Mouse (Mus musculus) monocyte, adult 5-6 weeks (primary cell): ENCODE data around the gene Rnf220. TPM values are rescaled to one million over a fixed set of nuclear protein-coding genes. Genes with fewer than 3 reads are reported as not detected.
A peak's percentile ranks its signal among the peaks of the same experiment; 100 is the strongest.

Source experiments
- ATAC-seq: fragments of 153-309, 156-312 bp; replicated peaks from 2 replicates; pipeline ENCODE4 v1.8.0; 2017; ENCODE audit warnings: mild to moderate bottlenecking; ENCODE audit not compliant: low TSS enrichment, insufficient number of reproducible peaks, severe bottlenecking, poor library complexity, low FRiP score
- total RNA-seq: library from RNA; stranded (forward); fragments of 200-1000, 200-491, 200-594 nt; gene quantifications from 3 replicates; pipeline ENCODE4 v1.2.3, GENCODE M21; 2017

The Rnf220 gene
- total RNA-seq, 1 experiment from 2014 or later, result 106 TPM

DNA sequence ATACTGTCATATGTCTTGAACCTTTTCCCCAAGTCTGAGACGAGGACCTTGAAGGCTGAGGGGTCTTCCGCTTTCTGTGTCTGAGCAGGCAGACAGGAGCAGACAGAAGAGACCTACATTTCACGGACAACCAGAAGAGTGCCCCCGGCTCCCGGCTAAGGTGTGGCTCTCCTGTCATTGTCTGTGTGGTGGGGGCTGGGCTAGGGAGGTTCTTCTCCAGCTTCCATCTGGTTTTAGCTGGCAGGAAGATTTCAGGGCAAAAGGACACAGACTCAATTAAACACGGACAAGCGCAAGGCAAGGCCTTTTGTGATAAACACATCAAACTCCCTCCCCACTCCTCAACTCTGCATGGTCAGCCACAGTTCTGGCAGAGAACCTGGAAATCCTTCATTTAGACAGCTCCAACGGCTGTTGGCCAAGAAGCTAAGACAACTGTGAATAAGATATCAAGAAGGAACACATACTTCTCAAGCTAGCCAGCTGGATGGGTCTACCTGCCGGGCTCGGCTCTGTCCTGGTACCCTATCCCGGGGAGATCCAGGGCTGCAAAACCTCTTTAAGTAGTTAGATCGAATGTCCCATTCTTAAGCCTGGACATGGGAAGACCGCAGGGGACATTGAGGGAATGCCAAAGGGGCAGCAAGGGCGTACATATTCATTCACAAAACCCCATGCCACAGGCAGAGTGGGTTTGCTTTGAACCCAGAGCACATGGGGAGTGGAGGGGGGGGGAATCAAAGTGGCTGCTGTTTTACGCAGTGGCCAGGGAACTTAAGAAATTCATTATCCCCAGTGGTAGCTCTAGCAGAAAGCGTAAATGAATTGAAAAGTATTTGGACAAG, 135.9 kb downstream of the Rnf220 start:
- no peak for ATAC-seq

DNA sequence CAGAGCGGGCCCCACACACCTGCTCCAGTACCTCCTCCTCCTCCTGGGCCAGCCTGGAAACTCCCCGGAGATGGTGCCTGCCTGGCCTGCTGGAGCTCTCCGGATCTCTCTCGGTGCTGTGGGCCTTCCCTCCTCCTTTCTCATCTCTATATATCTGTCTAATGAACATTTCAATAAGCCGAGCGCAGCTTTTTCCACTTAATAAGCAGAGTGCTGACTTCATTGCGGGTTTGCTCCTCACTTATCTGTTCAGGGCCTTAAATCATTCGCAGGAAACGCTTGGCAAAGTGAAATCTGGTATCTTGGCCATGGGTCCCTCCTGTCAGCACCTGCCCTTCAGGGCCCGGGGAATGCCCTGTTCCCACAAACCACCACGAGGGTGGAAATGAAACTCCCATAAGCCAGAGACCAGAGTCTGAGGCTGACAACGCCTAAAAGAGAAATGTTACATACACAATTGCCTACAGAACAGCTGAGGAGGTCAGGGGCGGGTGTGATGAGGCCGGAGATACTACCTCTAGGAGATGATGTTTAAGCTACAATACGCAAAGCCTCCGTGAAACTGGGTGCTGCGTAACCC, 137.0 kb downstream of the Rnf220 start:
- ATAC-seq, result no peak

DNA sequence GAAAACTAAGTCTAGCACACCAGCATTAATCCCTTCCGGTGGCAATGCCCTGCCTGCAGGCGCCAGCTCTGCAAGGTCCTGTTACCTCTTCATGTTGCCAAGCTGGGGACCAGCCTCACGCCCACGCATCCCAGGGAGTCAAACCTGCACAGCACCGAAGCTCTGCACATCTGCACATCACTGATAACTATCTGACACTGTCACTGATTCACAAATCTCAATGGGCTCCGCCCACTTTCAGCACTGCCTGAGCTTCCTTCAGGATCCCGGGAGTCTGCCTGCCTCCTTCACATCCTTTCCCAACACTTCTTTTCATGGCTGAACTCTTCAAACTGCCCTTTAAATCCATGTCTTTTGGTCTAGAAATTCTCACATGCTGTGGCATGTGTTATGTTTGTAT, 138.9 kb downstream of the Rnf220 start:
- ATAC-seq, result no peak

DNA sequence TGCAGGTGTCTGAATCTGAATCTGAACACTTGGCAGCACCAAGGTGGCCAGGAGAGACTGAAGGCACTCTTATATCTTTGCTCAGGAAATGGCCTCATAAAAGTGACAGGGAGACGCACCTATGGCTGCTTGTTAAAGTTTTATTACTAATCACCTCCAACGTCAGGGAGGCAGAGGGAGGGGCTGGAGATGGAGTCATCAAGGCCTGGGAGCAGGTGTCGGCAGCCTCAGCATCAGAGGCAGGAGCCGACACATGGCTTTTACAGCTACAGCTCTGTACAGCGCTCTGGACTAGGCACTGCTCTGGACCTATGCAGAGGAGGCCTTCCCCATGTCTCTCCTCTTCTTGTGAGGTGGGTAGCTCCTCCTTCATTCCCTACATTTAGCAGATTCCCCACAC, 139.7 kb downstream of the Rnf220 start:
- ATAC-seq, result no peak

DNA sequence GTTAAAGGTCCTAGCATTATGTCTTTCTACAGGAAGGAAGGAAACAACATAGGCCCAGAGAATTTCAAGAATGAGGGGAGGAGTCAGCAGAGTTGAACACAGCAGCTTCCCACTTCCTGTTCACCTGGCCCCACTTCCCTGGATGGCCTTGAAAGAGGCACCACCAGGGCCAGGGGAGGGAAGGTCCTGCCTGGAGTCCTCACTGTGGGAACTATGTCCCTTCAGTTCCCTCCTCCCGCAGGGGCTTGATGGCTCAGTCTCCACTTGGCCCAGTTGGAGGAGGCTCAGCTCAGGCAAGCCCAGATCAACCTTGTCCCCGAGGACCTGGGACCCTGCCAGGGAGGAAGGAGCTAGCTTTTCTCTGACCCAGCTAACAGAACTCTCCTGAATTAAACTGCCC, 140.6 kb downstream of the Rnf220 start:
- no peak for ATAC-seq

DNA sequence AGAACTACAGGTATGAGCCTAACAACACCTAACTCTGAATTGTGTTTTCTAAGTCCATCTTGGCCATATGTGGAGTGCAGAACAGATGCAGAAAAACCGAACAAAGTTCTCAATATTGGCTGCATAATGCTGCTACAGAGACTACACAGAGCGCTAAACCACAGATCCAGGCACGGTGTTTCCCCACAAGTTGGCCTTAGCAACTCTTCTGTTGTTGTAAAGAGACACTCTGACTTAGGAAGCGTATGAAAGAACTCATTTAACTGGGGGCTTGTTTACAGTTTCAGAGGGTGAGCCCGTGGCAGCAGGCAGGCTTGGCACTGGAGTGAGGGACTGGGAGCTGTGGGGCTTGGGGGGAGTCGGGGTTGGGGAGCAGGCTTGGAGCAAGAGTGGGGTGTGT, 142.2 kb downstream of the Rnf220 start:
- ATAC-seq, result no peak

DNA sequence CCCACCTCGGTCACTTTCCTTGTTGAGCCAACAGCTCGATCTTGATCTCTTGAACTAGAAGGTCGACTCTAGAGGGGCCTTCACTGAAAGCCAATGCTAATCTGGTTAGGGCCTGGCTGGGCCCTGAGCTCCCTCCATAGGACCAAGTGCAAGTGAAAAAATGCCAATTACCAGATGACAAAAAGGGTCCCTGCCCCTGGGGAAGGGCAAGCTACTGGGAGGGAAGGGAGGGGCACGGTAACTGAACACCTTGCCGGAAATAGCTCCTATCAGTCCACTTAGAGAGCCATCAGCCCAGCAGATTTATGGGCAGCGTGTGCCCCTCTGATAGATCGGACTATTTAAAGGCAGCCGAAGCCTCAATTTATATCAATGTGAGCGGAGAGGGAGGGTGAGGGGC, 143.9 kb downstream of the Rnf220 start:
- ATAC-seq, result no peak

DNA sequence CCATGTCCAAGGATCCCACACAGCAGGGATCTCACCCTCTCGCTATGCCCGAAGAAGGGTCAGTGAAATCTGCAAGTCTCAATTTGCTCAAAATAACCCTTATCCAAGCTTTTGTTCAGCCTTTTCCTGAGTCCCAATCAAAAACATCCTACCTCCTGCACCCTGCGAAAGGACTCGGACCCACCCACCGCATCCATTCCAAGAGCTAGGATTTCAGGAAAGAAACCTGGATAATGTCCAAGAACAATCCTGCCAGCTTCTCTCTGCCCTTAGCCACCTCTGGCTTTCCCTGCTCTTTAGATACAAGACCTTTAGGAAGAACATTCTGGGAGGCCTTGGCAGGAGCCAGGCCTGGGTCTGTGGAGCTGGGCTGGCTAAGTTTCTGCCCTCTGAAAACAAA, 144.8 kb downstream of the Rnf220 start:
- ATAC-seq, result no peak

DNA sequence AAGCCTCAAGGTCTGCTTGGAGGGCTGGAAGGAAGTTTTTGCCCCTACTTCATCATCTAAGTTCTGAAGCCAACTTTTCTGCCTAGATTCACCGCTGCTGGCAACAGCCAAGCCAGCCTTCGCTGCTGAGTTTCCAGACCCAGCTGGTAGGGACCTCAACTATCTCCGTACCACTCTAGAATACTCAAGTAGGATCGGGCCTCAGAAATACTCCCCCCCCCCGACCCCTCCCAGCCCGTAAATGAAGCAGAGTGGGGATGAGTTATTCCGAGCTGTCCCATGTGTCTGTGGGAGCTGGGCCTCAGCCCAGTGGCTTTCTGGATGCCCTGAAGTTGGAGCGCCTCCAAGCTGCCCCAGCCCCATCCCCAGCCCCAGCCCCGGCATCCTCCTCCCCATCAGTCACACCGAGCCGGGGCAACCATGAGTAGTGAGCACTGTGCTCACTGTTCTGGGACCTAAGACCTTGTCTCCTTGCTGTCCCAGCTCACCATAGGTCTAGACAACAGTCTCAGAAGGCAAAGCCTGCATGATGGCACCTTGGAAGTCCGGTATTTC, 146.6 kb downstream of the Rnf220 start:
- ATAC-seq, result no peak

DNA sequence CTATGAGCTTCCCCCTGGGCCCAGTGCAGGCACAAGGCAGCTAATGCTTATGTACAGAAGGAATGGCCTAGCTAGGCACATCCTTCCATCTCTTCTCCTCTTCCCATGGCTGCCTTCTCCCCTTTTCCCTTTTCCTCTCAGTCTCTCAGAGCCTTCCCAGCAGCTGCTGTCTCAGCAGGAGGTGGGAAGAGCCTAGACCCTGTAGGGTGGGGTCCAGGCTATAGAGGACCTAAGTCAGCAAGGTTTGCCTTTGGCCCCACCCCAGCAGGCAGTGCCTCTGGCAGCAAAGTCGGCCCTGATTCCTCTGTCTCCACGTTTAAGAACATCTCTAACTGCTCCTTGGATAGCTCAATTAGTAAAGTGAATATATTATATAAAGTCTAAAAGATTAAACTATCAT, 147.5 kb downstream of the Rnf220 start:
- no peak for ATAC-seq

DNA sequence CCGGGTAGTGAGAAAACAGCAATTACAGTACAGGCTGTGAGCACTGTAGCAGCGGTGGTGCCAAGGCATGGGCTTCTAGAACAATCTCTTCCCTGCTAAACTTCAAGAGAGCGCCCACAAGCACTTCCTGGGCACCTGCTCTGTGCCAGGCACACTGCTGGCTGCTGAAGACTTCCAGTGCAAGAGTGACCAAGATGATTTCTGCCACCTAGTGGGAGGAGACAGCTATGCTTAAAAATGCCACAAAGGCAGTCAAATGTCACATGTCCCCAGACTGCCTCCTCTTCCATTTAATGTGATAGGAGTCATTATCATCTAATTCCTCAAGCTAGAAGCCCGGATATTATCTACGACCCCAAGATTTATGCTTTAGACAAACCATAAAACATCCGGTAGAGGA, 150.8 kb downstream of the Rnf220 start:
- ATAC-seq, result peak; percentile 14; the same call in 1 of the 2 replicates

DNA sequence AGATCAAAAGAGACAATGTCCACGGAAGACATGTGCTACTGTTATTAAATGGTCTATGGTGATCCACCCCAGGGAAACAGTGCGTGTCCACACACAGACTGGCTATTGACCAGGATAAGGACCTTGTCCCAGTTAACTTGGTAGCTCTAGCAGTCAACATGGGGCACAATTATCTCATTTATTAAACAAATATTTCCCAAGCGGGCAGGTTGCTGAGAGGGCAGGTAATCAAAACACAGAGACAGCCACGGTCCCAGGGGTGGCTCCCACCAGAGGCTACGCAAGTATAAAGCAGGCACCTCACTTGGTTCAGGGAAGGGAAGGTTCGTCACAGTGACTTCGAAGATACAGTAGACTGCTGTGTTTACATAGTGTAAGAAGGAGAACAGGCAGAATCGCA, 153.5 kb downstream of the Rnf220 start:
- ATAC-seq, result no peak

DNA sequence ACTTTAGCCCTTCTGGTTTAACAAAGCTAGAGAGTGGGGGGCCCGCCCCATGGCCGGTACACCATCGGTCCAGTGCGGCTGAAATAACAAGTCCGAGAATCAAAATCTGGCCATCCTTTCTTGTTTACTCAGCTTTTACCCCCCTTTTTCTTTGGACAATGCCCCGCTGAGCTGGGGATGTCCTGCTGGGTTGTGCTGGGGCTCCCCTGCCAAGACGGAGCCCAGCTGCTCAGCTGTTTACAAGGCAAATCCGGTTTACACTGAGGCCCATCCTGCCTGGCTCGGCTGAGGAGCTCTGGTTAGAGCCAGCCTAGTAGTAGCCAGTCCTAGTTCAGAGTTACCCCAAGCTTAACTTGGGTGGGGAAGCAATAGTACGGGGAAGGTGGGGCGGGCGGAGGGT, 154.1 kb downstream of the Rnf220 start:
- no peak for ATAC-seq

DNA sequence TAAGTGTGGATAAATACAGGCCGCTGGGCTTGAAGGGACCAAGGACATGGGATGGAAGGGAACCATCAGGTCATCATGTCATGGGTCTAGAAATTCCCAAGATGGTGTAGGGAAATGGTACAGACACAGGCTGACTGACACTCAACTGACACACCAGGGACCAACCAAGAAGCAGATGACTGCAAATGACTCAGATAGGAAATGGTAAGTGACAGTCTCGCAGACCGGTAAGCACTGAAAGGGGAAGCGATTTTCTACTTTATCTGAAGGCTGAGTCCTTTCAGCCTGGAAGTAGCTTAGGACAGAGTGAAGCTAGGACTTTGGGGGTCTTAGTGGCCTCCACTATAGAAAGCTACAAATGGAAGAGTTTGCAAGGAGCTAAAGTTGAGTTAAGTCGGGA, 155.6 kb downstream of the Rnf220 start:
- ATAC-seq, result no peak

DNA sequence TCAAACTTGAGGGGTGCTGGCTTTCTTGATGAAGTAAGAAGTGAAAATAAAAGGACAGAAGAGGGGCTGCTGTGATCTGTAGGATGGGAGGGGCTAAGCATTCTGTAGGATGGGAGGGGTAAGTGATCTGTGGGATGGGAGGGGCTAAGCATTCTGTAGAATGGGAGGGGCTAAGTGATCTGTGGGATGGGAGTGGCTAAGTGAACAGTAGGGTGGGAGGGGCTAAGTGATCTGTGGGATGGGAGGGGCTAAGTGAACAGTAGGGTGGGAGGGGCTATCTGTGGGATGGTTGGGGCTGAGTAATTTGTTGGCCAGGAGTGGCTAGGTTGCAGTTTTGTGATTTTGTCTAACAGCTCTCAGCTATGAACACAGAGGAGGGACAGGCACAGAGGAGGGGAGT, 157.1 kb downstream of the Rnf220 start:
- ATAC-seq, result no peak

DNA sequence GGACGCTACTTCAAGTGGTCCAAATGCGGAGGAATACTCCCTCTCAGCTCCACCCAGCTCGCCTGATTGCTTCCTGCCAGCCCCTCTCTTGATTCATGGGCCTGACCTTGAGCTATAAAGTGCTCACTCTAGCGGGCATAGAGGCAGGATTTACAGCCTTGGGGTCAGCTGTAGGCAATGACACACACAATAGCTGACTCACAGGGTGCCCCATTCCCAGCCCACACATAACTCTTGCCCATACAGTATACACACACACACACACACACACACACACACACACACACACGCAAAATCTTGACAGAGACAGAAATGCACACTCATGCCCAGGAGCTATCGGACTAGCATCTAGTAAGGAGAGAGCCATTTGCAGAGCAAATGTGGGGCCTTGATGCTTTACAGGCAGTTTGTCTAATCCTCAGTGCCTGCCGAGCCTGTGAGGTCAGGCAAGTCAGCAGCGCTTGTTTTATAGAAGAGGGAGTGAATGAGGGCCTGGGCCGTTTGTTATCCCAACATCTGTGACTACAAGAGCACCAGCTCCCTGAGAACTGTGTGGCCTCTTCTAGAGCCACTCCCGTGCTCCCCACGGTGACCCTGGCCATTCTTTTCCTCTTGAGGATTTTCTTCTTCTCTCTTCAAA, 165.9 kb downstream of the Rnf220 start:
- ATAC-seq, result no peak

DNA sequence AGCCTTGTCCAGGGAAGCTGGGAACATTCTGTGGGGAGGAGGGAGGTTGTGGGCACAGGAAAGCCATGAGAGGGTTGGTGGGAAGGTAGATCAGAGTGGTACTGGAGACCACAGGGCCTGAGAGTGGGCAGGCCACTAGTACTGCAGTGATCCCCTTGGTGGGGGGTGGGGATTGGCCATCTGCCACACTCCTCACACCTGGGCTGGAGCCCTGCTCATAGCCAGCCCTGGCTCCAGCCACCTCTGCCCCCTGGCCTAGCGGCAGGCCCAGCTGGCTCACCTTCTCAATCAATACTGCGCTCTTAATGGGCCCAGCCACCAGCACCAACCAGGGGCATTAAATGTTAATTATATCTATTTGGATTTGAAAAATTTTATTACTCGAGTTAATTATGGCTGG, 166.7 kb downstream of the Rnf220 start:
- no peak for ATAC-seq

DNA sequence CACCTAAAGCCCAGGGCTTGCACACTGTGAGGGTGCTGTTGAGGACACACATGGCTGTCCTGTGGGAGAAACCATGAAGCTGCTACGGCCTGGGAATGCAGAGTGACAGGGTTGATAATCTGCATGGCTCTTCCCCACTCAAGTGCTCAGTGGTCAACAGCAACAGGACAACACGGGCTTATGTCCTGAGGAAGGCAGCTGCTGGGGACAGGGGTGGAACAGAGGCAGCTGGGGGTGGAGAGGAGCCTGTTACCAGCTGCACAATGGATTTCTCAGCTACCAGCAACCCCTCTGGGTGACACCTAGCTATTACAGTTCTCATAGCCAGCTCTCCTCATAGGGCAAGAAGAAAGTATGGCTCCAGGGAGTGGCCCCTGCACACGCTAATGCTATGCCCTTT, 169.9 kb downstream of the Rnf220 start:
- ATAC-seq, result no peak

DNA sequence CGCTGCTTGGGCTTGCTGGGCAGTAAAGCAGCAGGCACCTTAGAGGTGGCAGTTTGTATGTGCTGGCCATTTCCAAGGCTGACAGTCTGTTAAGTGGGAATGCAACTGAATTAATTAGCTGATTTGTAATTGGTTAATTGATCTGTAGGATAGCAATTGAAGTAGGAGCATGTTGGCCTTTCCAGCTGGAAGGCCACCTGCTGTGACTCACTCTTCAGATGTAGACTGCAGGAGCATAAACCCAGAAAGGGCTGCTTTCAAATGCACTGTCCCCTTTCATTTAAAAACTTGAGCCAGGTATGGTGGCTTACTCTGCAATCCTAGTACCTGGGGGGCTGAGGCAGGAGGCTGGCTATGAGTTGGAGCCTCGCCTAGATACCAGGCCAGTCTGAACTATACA, 171.8 kb downstream of the Rnf220 start:
- ATAC-seq, result no peak
